Mouse (Mus musculus) limb, embryonic 14.5 days (tissue): ENCODE data around the gene Mroh3. TPM values are rescaled to one million over a fixed set of nuclear protein-coding genes. Genes with fewer than 3 reads are reported as not detected.

Experiments
- ATAC-seq: fragments of 200-750 bp; cut with Nextera tagmentation; 2 replicates; pipeline ENCODE4 v1.8.0; 2017; ENCODE audit warnings: low read depth, moderate number of reproducible peaks, moderate TSS enrichment; ENCODE audit not compliant: low FRiP score
- DNase-seq: peaks from one replicate; pipeline ENCODE4 v3.0.0-alpha.2; 2015; ENCODE audit warnings: low spot score
- H3K27ac ChIP-seq: fragments of 300-500 bp; sonication (generic); replicated peaks from 2 replicates; pipeline ENCODE4 v1.5.1; 2014; ENCODE audit warnings: low read depth, mild to moderate bottlenecking, low read length, moderate library complexity, mixed read lengths
- H3K27me3 ChIP-seq: fragments of 300-500 bp; sonication (generic); 2 replicates; pipeline ENCODE4 v1.6.1; 2014; ENCODE audit warnings: low read length, mixed read lengths; ENCODE audit not compliant: control insufficient read depth, insufficient read depth
- H3K36me3 ChIP-seq: fragments of 300-500 bp; sonication (generic); 2 replicates; pipeline ENCODE4 v1.6.1; 2014; ENCODE audit warnings: mild to moderate bottlenecking, low read length, moderate library complexity, mixed read lengths; ENCODE audit not compliant: control insufficient read depth, insufficient read depth
- H3K4me1 ChIP-seq: fragments of 300-500 bp; sonication (generic); 2 replicates; pipeline ENCODE4 v1.6.1; 2014; ENCODE audit warnings: antibody characterized with exemption, low read length, mixed read lengths; ENCODE audit not compliant: control insufficient read depth, insufficient read depth
- H3K4me2 ChIP-seq: fragments of 300-500 bp; sonication (generic); replicated peaks from 2 replicates; pipeline ENCODE4 v1.6.1; 2014; ENCODE audit warnings: low read depth, mild to moderate bottlenecking, low read length, moderate library complexity; ENCODE audit not compliant: severe bottlenecking
- H3K4me3 ChIP-seq: fragments of 300-500 bp; sonication (generic); replicated peaks from 2 replicates; pipeline ENCODE4 v1.5.1; 2014; ENCODE audit warnings: low read length
- H3K9ac ChIP-seq: fragments of 300-500 bp; sonication (generic); 2 replicates; pipeline ENCODE4 v1.6.1; 2014; ENCODE audit warnings: mild to moderate bottlenecking, low read depth, low read length, moderate library complexity; ENCODE audit not compliant: severe bottlenecking
- H3K9me3 ChIP-seq: fragments of 300-500 bp; sonication (generic); 2 replicates; pipeline ENCODE4 v1.6.1; 2016; ENCODE audit warnings: low read length; ENCODE audit not compliant: control insufficient read depth
- POLR2A ChIP-seq: fragments of 200-500 bp; IDR thresholded peaks from 2 replicates; pipeline ENCODE4 v1.8.0; 2012; ENCODE audit warnings: inconsistent platforms, mild to moderate bottlenecking, moderate library complexity, borderline replicate concordance; ENCODE audit not compliant: insufficient read depth, insufficient read length; ENCODE audit errors: extremely low read depth
- WGBS: fragments of 180-500 bp; shearing (Covaris S2); extraction: QIAGEN DNeasy Blood & Tissue Kit; methylation state at CpG from one replicate; pipeline ENCODE4 v1.1.7; 2014; 5-methylcytosine and 5-hydroxymethylcytosine counted together
- polyA plus RNA-seq, 2 experiments: library from polyadenylated mRNA; depleted of rRNA in 1 of 2; stranded (reverse) in 1 of 2; unstranded in 1 of 2; fragments of >200 nt; fragmentation: Nextera tagmentation in 1 of 2; extraction: Ambion mirVana in 1 of 2; gene quantifications; 2 replicates each; pipeline versions ENCODE4 v1.2.1 to v1.2.3; 2012 to 2014

The Mroh3 gene
- polyA plus RNA-seq, 2 experiments: 0.17 to 0.68 TPM

DNA sequence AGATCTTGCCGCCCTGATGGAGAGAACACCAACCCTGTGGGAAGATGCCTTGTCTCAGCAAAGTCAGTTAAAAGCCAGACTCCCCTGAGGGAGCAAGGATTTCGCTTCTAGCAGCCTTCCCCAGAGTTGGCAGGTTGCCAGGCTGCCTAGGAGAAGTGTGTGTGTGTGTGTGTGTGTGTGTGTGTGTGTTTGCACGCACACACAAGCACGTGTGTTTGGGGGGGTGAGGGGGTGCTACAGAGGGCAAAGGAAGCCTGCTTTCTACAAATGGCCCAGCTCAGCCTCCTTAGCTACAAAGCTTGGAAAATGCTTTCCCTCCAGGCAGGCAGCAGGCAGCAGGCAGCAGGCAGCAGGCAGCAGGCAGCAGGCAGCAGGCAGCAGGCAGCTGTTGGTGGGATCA is 75.1 kb downstream of the Mroh3 start:
- TF ChIP-seq POLR2A: no peak
- Histone ChIP-seq H3K27ac (peak overlapping the region; percentile 67), H3K27me3 (no peaks in the 10 kb centered on the region), H3K36me3 (no peaks in the 10 kb centered on the region), H3K4me2 (0 out of 2 replicates have a peak overlapping the region, but pooled peaks have one; percentile 0), H3K9me3 (no peaks in the 10 kb centered on the region), H3K4me3 (no peak overlapping the region), H3K4me1 (peaks cover 67% of the 10 kb centered on the region), H3K9ac (0 out of 2 replicates have a peak overlapping the region, but pooled peaks have one; percentile 0)
- WGBS: 2% methylated on average over 4 of the region's 4 CpGs
- DNase-seq (peak; percentile 81), ATAC-seq (peak; percentile 16)

DNA sequence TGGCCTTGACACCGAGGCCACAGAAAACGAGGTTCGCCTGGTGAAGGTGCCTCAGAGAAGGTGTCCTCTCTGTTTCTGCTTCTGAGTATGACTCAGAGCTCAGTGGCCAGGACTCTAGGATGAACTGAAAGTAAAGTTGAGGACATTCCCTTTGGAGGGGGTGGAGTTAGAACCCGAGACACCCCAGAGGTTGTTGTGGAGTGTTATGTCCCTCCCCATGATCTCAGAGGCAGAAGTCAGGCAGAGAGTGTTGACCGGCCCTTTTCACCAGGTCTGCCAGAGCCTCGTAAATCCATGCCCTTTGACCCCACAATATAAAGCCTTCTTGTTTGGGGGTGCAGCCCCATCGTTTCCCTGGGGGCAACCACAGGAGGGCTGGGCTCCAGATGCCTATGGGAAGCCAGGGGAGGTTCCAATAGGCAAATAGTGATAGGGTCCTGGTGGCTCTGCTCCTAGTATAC is 75.5 kb downstream of the Mroh3 start:
- no peak for ATAC-seq
- WGBS: 18% methylated on average over 7 of the region's 7 CpGs
- no peak for TF ChIP-seq POLR2A
- H3K36me3 ChIP-seq: no peaks in the 10 kb centered on the region
- H3K4me1 ChIP-seq: peaks cover 72% of the 10 kb centered on the region
- H3K27me3 ChIP-seq: no peaks in the 10 kb centered on the region
- no peaks in the 10 kb centered on the region for H3K9me3 ChIP-seq
- peak overlapping the region; percentile 67 for H3K27ac ChIP-seq
- H3K4me2 ChIP-seq: peak overlapping the region; percentile 10; the same call in 1 of the 2 replicates
- 0 out of 2 replicates have a peak overlapping the region, but pooled peaks have one; percentile 0 for H3K9ac ChIP-seq
- no peak for DNase-seq
- no peak overlapping the region for H3K4me3 ChIP-seq

DNA sequence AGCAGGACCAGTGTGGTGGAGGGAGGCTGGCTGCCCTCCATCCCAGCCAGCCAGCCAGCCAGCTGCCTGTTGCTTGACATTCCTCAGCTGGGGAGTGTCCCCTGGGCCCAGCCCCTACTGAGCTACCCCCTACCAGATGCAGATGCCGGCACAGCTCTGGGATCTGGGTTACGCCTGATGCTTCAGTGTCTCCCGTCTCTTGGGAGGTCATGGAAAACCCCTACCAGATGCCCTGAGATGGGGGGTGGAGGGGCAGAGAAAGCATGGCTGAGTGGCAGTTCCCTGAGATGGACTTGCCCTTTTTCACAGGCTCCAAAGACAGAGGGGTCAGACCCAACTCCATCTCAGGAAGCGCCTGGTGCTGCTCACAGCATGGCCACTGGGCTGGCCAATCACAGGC is 76.1 kb downstream of the Mroh3 start:
- no peaks in the 10 kb centered on the region for H3K36me3 ChIP-seq
- DNase-seq (peak; percentile 71), ATAC-seq (peak; percentile 27; the same call in 1 of the 2 replicates)
- H3K27me3 ChIP-seq: no peaks in the 10 kb centered on the region
- peaks cover 74% of the 10 kb centered on the region for H3K4me1 ChIP-seq
- H3K4me3 ChIP-seq: no peak overlapping the region
- 29% methylated on average over 4 of the region's 4 CpGs for WGBS
- H3K4me2 ChIP-seq: peak overlapping the region; percentile 11; the same call in 1 of the 2 replicates
- peak overlapping the region; percentile 67 for H3K27ac ChIP-seq
- H3K9me3 ChIP-seq: no peaks in the 10 kb centered on the region
- H3K9ac ChIP-seq: no peak overlapping the region
- TF ChIP-seq POLR2A: no peak

DNA sequence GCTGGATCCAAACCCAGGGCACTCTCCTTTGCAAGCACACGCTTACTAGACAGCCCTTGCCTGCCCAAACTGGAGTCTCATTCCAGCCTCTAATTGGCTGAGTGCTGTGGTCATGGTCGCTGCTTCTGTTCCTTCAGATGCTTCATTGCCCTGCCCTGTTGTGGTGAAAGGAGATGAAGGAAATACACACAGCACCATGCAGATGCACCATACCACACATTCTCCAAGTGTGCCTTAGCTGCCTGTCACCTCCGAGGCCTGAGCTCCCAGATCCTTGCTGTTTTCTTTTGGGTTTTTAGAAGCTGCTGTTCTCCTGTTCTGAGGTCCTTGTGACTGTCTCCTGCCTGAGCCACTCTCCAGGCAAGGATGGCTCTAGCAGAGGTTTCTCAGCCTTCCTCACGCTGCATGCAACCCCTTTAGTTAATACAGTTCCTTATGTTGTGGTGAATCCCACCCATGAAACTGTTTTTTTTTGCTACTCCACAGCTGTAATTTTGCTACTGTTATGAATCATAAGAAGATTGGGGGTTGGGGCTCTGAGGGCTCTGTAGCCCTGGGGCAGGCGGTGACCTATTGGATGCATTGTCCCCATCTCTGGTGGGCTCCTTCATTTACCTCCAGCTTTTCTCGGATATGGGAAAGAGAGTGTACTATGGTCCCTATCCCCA is 76.7 kb downstream of the Mroh3 start:
- WGBS: 67% methylated on average over 6 of the region's 6 CpGs
- H3K4me2 ChIP-seq: peak overlapping the region; percentile 11; the same call in 1 of the 2 replicates
- no peaks in the 10 kb centered on the region for H3K36me3 ChIP-seq
- no peak for TF ChIP-seq POLR2A
- H3K27me3 ChIP-seq: no peaks in the 10 kb centered on the region
- DNase-seq: no peak
- no peaks in the 10 kb centered on the region for H3K9me3 ChIP-seq
- H3K27ac ChIP-seq: peak overlapping the region; percentile 67; the same call in 1 of the 2 replicates
- peaks cover 75% of the 10 kb centered on the region for H3K4me1 ChIP-seq
- no peak for ATAC-seq
- H3K9ac ChIP-seq: no peak overlapping the region
- H3K4me3 ChIP-seq: no peak overlapping the region

DNA sequence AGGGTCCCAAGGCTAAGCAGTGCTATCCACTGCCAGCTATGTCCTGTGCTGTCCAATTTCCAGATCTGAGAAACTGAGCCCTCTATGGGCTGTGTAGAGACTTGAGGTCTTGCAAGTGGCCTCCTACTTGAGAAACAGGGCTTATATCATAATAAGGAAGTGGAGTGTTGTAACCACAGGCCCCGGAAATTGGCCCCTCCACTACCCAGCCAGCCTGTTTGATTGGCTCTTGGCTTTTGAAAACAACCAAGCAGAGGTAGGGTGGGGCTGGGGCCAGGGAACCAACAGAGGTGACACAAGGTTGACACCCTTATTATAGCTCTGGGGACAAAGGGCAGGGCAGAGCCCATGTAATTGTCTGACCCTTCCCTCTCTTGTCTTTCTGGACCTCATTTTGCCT is 77.6 kb downstream of the Mroh3 start:
- Histone ChIP-seq H3K27me3 (no peaks in the 10 kb centered on the region), H3K9ac (no peak overlapping the region), H3K36me3 (no peaks in the 10 kb centered on the region), H3K9me3 (no peaks in the 10 kb centered on the region), H3K4me1 (peaks cover 78% of the 10 kb centered on the region), H3K4me3 (no peak overlapping the region), H3K4me2 (no peak overlapping the region), H3K27ac (no peak overlapping the region)
- TF ChIP-seq POLR2A: no peak
- 35% methylated on average over 1 of the region's 1 CpGs for WGBS
- DNase-seq: no peak
- no peak for ATAC-seq
